Mouse (Mus musculus): ENCODE data around the gene Zfp277.

DNA sequence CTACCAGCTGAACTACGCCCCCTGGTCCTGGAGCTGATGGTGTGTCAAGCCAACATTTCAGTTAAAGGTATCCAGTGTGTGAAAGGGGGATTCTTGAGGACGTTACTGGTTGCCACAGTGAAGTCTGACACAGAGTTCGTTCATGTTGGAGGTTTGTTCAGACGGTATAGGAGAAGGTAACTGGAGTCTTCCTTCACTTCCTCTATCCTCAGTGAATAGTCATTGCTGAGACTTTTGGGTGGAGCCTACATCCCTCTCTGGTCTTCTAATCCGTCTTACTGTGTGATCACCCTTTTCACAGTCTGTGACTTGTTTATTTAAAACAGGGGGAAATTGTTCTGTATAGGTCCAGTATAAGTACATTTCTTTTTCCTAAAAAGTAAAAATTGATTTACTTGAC is 23.3 kb upstream of the Zfp277 start:
- TF ChIP-seq EP300 (IDR thresholded peaks at IDR 0.05; ENCODE audit: insufficient read depth, low read depth, low read length) (no peak), POLR2A (IDR thresholded peaks at IDR 0.05; ENCODE audit: insufficient read depth, low read length) (no peak), CTCF (IDR thresholded peaks at IDR 0.05; ENCODE audit: low read depth, low read length) (no peak)
